Mouse (Mus musculus) lung, postnatal 14 days (tissue): ENCODE data around the gene Hist2h2be.
A peak's percentile ranks its signal among the peaks of the same experiment; 100 is the strongest.
"Not testable (repeated sequence)": the region's sequence is repeated elsewhere in the genome, so short reads cannot be mapped to it uniquely, and the experiment has no call there.

Experiments used
- DNase-seq: peaks from one replicate; pipeline ENCODE4 v3.0.0; 2021

Hist2h2be gene

GRCm38 (mm10) chr3:96239949-96240798 is 19.3 kb downstream of the Hist2h2be start, which contains the start of gene Hist2h2aa2:
Gene Hist2h2aa2, minus strand, starts transcription at chr3:96240276.
- DNase-seq = peak; percentile 96

- no peak for DNase-seq
Measured at GRCm38 (mm10) chr3:96240799-96241197, 19.9 kb downstream of the Hist2h2be start.

- DNase-seq = no peak
Measured at GRCm38 (mm10) chr3:96243921-96244572, 23.1 kb downstream of the Hist2h2be start.

GRCm38 (mm10) chr3:96245003-96245886 is 24.3 kb downstream of the Hist2h2be start, which contains the start of gene Hist2h2aa1:
Gene Hist2h2aa1, plus strand, starts transcription at chr3:96245497.
- peak; percentile 81 for DNase-seq

- not testable (repeated sequence) for DNase-seq
Measured at GRCm38 (mm10) chr3:96246018-96246417, 25.1 kb downstream of the Hist2h2be start.

- not testable (repeated sequence) for DNase-seq
Measured at GRCm38 (mm10) chr3:96246427-96246856, 25.5 kb downstream of the Hist2h2be start, which contains the start of gene Hist2h3c1. Gene Hist2h3c1, plus strand, starts transcription at chr3:96246685.

- no peak for DNase-seq
Measured at GRCm38 (mm10) chr3:96247356-96248140, 26.6 kb downstream of the Hist2h2be start.

GRCm38 (mm10) chr3:96248141-96249033 is 27.5 kb downstream of the Hist2h2be start:
- no peak for DNase-seq

GRCm38 (mm10) chr3:96249034-96249345 is 28.1 kb downstream of the Hist2h2be start:
- DNase-seq = no peak

- DNase-seq = no peak
Measured at GRCm38 (mm10) chr3:96250890-96251289, 30.0 kb downstream of the Hist2h2be start.

GRCm38 (mm10) chr3:96251787-96252186 is 30.9 kb downstream of the Hist2h2be start:
- DNase-seq = no peak

GRCm38 (mm10) chr3:96254683-96255355 is 33.9 kb downstream of the Hist2h2be start:
- DNase-seq = no peak

GRCm38 (mm10) chr3:96255926-96256593 is 35.1 kb downstream of the Hist2h2be start:
- no peak for DNase-seq

GRCm38 (mm10) chr3:96257190-96257589 is 36.3 kb downstream of the Hist2h2be start:
- DNase-seq = no peak

GRCm38 (mm10) chr3:96260220-96260619 is 39.3 kb downstream of the Hist2h2be start:
- no peak for DNase-seq

- DNase-seq = no peak
Measured at GRCm38 (mm10) chr3:96261623-96262022, 40.7 kb downstream of the Hist2h2be start.

GRCm38 (mm10) chr3:96262216-96262875 is 41.4 kb downstream of the Hist2h2be start:
- peak; percentile 85 for DNase-seq

- DNase-seq = peak; percentile 96
Measured at GRCm38 (mm10) chr3:96262979-96263550, 42.1 kb downstream of the Hist2h2be start, which contains the start of gene Hist2h4. Gene Hist2h4, minus strand, starts transcription at chr3:96263311.
